Mouse (Mus musculus) G1E (cell line): ENCODE measurements around the gene Gm17387. TPM values are rescaled to one million over a fixed set of nuclear protein-coding genes. Genes with fewer than 3 reads are reported as not detected.

Source experiments
- ATAC-seq: 2 replicates; pipeline ENCODE4 v1.8.0; 2016; ENCODE audit warnings: mild to moderate bottlenecking; ENCODE audit not compliant: insufficient number of reproducible peaks, poor library complexity, low FRiP score, severe bottlenecking; ENCODE audit errors: extremely low read depth
- DNase-seq: peaks from one replicate; pipeline ENCODE4 v3.0.0; 2012; ENCODE audit warnings: low spot score
- H3K27me3 ChIP-seq: 2 replicates; pipeline ENCODE4 v1.6.1; 2012; ENCODE audit warnings: mild to moderate bottlenecking, low read length, inconsistent platforms; ENCODE audit not compliant: insufficient read depth
- H3K36me3 ChIP-seq: replicated peaks from 2 replicates; pipeline ENCODE3; 2012; ENCODE audit warnings: mild to moderate bottlenecking, inconsistent platforms
- H3K4me1 ChIP-seq: 2 replicates; pipeline ENCODE4 v1.6.1; 2012; ENCODE audit warnings: low read depth, low read length, inconsistent platforms, mixed read lengths; ENCODE audit not compliant: insufficient read depth
- H3K4me3 ChIP-seq: 2 replicates; pipeline ENCODE4 v1.5.1; 2012; ENCODE audit warnings: low read depth, mild to moderate bottlenecking, inconsistent platforms, low read length, moderate library complexity, mixed read lengths
- H3K9me3 ChIP-seq: replicated peaks from 2 replicates; pipeline ENCODE4 v1.6.1; 2012; ENCODE audit warnings: inconsistent platforms
- CTCF ChIP-seq: IDR thresholded peaks from 2 replicates; pipeline ENCODE4 v1.5.1; 2012; ENCODE audit warnings: low read depth, low read length, inconsistent platforms, mixed read lengths
- GATA1 ChIP-seq: IDR thresholded peaks from 2 replicates; pipeline ENCODE4 v1.6.1; 2012; ENCODE audit warnings: borderline replicate concordance, low read length, inconsistent platforms, mixed read lengths
- GATA2 ChIP-seq: IDR thresholded peaks from 2 replicates; pipeline ENCODE4 v1.6.1; 2012; ENCODE audit warnings: low read depth, low read length, inconsistent platforms, borderline replicate concordance
- POLR2AphosphoS5 ChIP-seq: IDR thresholded peaks from 2 replicates; pipeline ENCODE4 v1.6.1; 2012; ENCODE audit warnings: low read depth, low read length, inconsistent platforms; ENCODE audit not compliant: insufficient replicate concordance
- TAL1 ChIP-seq: conservative IDR thresholded peaks from 2 replicates; pipeline ENCODE4 v1.6.1; 2012; ENCODE audit warnings: low read depth, low read length, inconsistent platforms, mixed read lengths
- polyA plus RNA-seq: library from polyadenylated mRNA; stranded (reverse); fragments of >175 nt; gene quantifications from 2 replicates; pipeline ENCODE4 v1.2.3, GENCODE M21; 2012
- total RNA-seq, 2 experiments: library from RNA; stranded (forward) in 1 of 2; stranded (reverse) in 1 of 2; fragments of 200-1000 nt in 1 of 2; fragments of >200 nt in 1 of 2; fragmentation: Nextera tagmentation in 1 of 2; gene quantifications; 2 replicates each; pipeline ENCODE4 v1.2.3; 2014 to 2017

Gm17387 gene
- not detected in 2 replicates for total RNA-seq (2014; fragmentation: Nextera tagmentation)
- not detected in 2 replicates for total RNA-seq (2017)
- polyA plus RNA-seq: not detected in 2 replicates

DNA sequence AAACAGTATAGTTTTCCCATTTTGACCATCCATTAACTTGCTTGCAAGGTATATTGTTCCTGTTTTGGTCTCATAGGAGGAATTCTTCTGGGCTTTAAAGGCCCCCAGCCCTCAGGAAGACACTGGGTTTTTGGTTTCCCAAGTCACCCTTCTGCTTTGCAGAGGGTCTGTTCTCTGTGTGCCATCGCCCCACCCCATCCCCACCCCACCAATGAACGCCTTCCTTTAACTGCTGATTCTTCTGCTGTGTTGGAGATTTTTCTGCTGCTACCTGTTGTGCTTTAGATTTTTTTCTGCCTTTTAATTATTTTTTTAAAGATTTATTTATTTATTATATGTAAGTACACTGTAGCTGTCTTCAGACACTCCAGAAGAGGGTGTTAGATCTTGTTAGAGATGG lies at the start of gene Gm17387:
Gm17387 (plus strand) TSS at position 301 of the 400 bp plus-strand sequence.
- H3K4me3 ChIP-seq: no peak within 1 kb of the TSS
- DNase-seq (no peak), ATAC-seq (no peak)
- no peaks in the 10 kb centered on the region for H3K9me3 ChIP-seq
- peaks cover 36% of the 10 kb centered on the region for H3K27me3 ChIP-seq
- H3K4me1 ChIP-seq: no peaks in the 10 kb centered on the region
- H3K36me3 ChIP-seq: no peaks in the 10 kb centered on the region
- TF ChIP-seq GATA1: no peak
- TF ChIP-seq GATA2: no peak
- TF ChIP-seq TAL1: no peak
- no peak for TF ChIP-seq POLR2AphosphoS5
- no peak for TF ChIP-seq CTCF

DNA sequence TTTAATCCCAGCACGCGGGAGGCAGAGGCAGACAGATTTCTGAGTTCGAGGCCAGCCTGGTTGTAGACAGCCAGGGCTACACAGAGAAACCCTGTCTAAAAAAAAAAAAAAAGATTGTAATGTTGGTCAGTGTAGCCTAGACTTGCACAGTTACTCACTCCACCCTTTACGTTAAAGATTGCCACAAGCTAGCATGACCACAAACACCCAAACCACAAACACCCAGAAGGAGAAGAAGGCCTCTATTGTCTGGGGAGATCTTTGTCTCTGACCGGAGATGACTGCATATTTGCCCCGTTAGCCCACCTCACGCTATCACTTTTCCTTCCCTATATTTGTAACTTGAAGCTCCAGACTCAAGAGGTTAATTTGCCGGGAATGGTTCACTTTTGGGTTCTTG lies 47.2 kb upstream of the Gm17387 start:
- Histone ChIP-seq H3K36me3 (no peaks in the 10 kb centered on the region), H3K4me1 (peaks cover 9% of the 10 kb centered on the region; the same call in 1 of the 2 replicates), H3K27me3 (peaks cover 21% of the 10 kb centered on the region), H3K4me3 (no peak overlapping the region), H3K9me3 (0 out of 2 replicates have a peak, but pooled peaks cover 2% of the 10 kb centered on the region)
- DNase-seq (no peak), ATAC-seq (no peak; the same call in 1 of the 2 replicates)
- TF ChIP-seq CTCF (no peak), POLR2AphosphoS5 (no peak), GATA1 (no peak), TAL1 (no peak), GATA2 (no peak)

DNA sequence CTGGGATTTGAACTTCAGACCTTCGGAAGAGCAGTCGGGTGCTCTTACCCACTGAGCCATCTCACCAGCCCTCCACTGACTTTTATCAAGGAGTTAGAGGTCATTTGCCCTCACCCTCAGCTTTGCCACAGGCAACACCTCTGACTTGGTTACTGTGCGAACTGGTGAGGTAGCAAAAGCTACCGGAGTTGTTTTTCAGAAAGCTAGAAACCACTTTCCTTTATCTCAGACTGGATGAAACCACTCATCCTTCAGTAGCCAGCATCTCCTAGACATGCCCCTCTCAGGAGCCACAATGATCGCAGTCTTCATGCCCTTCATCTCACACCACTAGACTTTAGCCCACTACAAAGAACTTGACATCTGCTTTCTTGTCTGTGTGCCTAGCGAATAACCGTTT lies 46.0 kb upstream of the Gm17387 start:
- DNase-seq (no peak), ATAC-seq (no peak)
- Histone ChIP-seq H3K27me3 (peaks cover 24% of the 10 kb centered on the region), H3K4me1 (peaks cover 9% of the 10 kb centered on the region; the same call in 1 of the 2 replicates), H3K9me3 (0 out of 2 replicates have a peak, but pooled peaks cover 2% of the 10 kb centered on the region), H3K36me3 (no peaks in the 10 kb centered on the region), H3K4me3 (no peak overlapping the region)
- no peak for TF ChIP-seq POLR2AphosphoS5
- TF ChIP-seq GATA1: no peak
- no peak for TF ChIP-seq CTCF
- TF ChIP-seq GATA2: no peak
- no peak for TF ChIP-seq TAL1

GRCm38 (mm10) chr7:140987182-140988138 lies 41.5 kb upstream of the Gm17387 start:
- ATAC-seq: no peak
- TF ChIP-seq CTCF (no peak), TAL1 (no peak), GATA1 (no peak), GATA2 (no peak), POLR2AphosphoS5 (no peak)
- Histone ChIP-seq H3K9me3 (0 out of 2 replicates have a peak, but pooled peaks cover 2% of the 10 kb centered on the region), H3K4me3 (no peak overlapping the region), H3K27me3 (peaks cover 30% of the 10 kb centered on the region), H3K36me3 (no peaks in the 10 kb centered on the region), H3K4me1 (no peaks in the 10 kb centered on the region)
- no peak for DNase-seq

DNA sequence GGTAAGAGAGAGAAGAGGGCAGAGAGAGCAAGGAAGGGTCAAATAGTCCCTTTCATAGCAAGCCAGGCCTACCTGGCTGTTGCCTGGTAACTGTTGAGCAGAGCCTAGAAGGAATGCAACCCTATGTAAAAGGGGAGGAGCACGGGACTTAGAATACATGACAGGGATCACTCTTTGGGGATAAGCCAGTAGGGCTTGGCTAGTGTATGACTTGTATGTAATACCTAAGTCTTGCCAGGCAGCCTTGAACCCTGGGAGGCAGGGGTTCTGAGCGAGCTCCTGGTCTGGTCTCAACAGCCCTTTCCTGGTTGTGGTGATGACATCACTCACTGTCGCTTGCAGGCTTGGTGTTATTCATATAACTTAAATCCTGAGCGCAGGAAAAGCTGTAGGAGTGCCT lies 39.9 kb upstream of the Gm17387 start:
- peaks cover 23% of the 10 kb centered on the region for H3K27me3 ChIP-seq
- H3K4me1 ChIP-seq: no peaks in the 10 kb centered on the region
- no peak for TF ChIP-seq GATA2
- H3K4me3 ChIP-seq: no peak overlapping the region
- DNase-seq (no peak), ATAC-seq (no peak)
- no peaks in the 10 kb centered on the region for H3K36me3 ChIP-seq
- H3K9me3 ChIP-seq: 0 out of 2 replicates have a peak, but pooled peaks cover 2% of the 10 kb centered on the region

DNA sequence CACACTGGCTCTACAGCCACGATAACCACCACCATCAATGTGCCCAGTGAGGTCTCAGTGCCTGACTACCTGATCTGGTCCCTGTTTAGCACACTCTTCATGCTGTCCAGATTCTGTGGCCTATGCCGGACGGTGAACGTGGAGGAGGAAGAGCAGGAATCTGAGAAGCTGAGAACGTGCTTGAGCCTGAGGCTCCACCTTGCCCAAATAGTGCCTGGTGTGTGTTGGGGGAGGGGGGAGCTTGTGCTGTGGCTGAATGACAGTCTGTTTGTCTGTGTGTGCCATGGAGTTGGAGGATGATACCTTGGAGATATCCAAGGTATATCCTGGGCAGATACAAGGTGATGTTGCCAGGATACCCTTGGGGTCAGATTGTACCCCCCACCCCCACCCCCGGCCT lies 38.7 kb upstream of the Gm17387 start:
- Histone ChIP-seq H3K36me3 (no peaks in the 10 kb centered on the region), H3K4me1 (no peaks in the 10 kb centered on the region), H3K4me3 (no peak overlapping the region), H3K9me3 (0 out of 2 replicates have a peak, but pooled peaks cover 2% of the 10 kb centered on the region), H3K27me3 (peaks cover 23% of the 10 kb centered on the region)
- no peak for ATAC-seq
- no peak for TF ChIP-seq TAL1
- no peak for TF ChIP-seq GATA2
- no peak for TF ChIP-seq CTCF
- TF ChIP-seq POLR2AphosphoS5: no peak
- TF ChIP-seq GATA1: no peak
- DNase-seq: no peak
